Mouse (Mus musculus): ENCODE results near the gene Akip1. TPM values are rescaled to one million over a fixed set of nuclear protein-coding genes. Genes with fewer than 3 reads are reported as not detected.
A peak's percentile ranks its signal among the peaks of the same experiment; 100 is the strongest.

Gene Akip1
- total and polyA plus RNA-seq, 3 experiments: 9.8 to 14.0 (median 13.5) TPM

DNA sequence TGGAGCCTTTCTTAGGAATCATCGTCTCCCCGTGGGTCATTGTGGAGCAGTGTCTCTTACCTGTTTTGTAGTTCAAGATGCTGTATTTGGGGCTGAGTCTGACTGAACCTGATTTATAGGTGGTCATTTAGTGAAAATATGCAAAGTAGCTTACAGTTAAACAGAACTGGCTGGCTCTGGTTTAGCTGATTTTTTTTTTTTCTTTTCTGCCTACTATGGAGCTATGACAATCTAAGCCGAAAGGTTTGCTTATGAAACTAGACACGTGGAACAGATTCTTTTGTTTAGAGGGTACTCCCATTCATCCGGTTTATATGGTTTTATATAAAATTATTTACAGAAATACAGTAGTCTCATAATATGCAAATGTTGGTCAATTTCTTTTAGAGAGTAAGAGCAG, 28.1 kb downstream of the Akip1 start, which contains the start of gene Ascl3:
TSS of gene Ascl3 (minus strand) at position 101 of the 400 bp plus-strand sequence.
- H3K27ac ChIP-seq: no peak within 1 kb of the TSS
- intact Hi-C loops (cut with DNase I): no loop called here
- TF ChIP-seq EP300 (IDR thresholded peaks at IDR 0.05; ENCODE audit: insufficient read depth, low read depth, low read length) (no peak), POLR2A (IDR thresholded peaks at IDR 0.05; ENCODE audit: insufficient read depth, low read depth, low read length) (no peak), CTCF (IDR thresholded peaks at IDR 0.05) (no peak)
- H3K4me1 ChIP-seq (ENCODE audit: control insufficient read depth, insufficient read depth, low read length): peaks cover 4% of the 10 kb centered on the region; the same call in 1 of the 2 replicates
- no peak for DNase-seq
- 89% methylated on average over 5 of the region's 5 CpGs for whole genome bisulfite sequencing
- H3K36me3 ChIP-seq (ENCODE audit: control insufficient read depth, insufficient read depth, low read length): no peaks in the 10 kb centered on the region; the same call in 1 of the 2 replicates
- no peak within 1 kb of the TSS for H3K9ac ChIP-seq (ENCODE audit: low read depth, low read length)
- no peak within 1 kb of the TSS for H3K4me3 ChIP-seq
- H3K79me2 ChIP-seq (replicated peaks; ENCODE audit: control insufficient read depth, insufficient read depth, low read length): no peaks in the 10 kb centered on the region
- H3K27me3 ChIP-seq (ENCODE audit: control insufficient read depth, insufficient read depth, low read length): no peaks in the 10 kb centered on the region

DNA sequence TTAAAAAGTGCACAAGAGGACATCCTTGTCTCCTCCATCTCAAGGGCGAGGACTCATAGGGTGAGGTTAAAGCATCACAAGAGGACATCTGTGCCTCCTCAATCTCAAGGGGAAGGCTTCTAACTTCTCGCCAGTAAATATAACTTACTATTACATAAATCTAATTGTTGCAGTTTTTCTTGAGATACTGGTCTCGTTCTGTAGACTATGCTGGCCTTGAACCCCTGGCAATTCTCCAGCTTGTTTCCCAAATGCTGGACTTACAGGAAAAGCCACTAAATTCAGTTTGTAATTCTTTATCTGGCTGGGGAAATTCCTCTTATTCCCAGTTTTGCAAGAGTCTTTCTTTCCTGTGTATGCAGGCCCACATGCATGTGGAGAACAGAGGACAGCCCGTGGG, 31.3 kb downstream of the Akip1 start:
- 65% methylated on average over 4 of the region's 4 CpGs for WGBS

DNA sequence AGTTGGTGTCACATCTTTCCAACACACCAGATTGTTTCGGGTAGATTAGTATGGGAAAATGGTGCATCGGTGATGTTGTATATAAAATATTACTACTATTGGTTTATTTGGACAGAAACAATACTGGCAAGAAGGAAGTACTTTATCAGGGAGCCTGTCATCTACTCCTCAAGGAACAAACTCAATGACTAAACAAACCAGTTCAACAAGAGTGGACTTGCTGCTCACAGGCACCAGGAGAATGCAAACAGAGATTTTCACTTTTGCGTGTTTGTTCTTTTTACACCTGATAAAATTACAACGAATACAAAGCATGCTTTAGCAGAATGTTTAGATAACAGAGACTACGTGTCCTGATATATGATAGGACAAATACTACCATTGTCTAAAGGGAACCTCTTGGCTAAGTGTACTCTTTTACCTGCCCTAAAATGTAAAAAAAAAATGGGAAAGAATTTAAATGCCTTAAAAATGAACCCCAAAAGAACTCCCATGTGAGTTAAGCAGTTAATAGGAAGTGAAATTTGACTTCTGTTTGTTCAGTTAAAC, 36.4 kb downstream of the Akip1 start:
- no peak for DNase-seq
- Histone ChIP-seq H3K4me3 (no peak overlapping the region), H3K4me1 (ENCODE audit: control insufficient read depth, insufficient read depth, low read length) (no peaks in the 10 kb centered on the region), H3K79me2 (replicated peaks; ENCODE audit: control insufficient read depth, insufficient read depth, low read length) (no peaks in the 10 kb centered on the region), H3K9ac (ENCODE audit: low read depth, low read length) (no peak overlapping the region), H3K36me3 (ENCODE audit: control insufficient read depth, insufficient read depth, low read length) (no peaks in the 10 kb centered on the region; the same call in none of the 2 replicates), H3K27me3 (ENCODE audit: control insufficient read depth, insufficient read depth, low read length) (no peaks in the 10 kb centered on the region), H3K27ac (no peak overlapping the region)
- WGBS: 59% methylated on average over 5 of the region's 5 CpGs
- no peak for TF ChIP-seq POLR2A (IDR thresholded peaks at IDR 0.05; ENCODE audit: insufficient read depth, low read depth, low read length)
- no peak for TF ChIP-seq EP300 (IDR thresholded peaks at IDR 0.05; ENCODE audit: insufficient read depth, low read depth, low read length)
- TF ChIP-seq CTCF (IDR thresholded peaks at IDR 0.05): no peak
- intact Hi-C loops (cut with DNase I): no loop called here

More for the DNA sequence above, 31.3 kb downstream of the Akip1 start:
- TF ChIP-seq POLR2A (IDR thresholded peaks at IDR 0.05; ENCODE audit: insufficient read depth, low read depth, low read length) (no peak), EP300 (IDR thresholded peaks at IDR 0.05; ENCODE audit: insufficient read depth, low read depth, low read length) (no peak), CTCF (IDR thresholded peaks at IDR 0.05) (no peak)
- Histone ChIP-seq H3K4me1 (ENCODE audit: control insufficient read depth, insufficient read depth, low read length) (peaks cover 3% of the 10 kb centered on the region; the same call in 1 of the 2 replicates), H3K79me2 (replicated peaks; ENCODE audit: control insufficient read depth, insufficient read depth, low read length) (no peaks in the 10 kb centered on the region), H3K4me3 (no peak overlapping the region), H3K27me3 (ENCODE audit: control insufficient read depth, insufficient read depth, low read length) (no peaks in the 10 kb centered on the region), H3K27ac (no peak overlapping the region), H3K36me3 (ENCODE audit: control insufficient read depth, insufficient read depth, low read length) (no peaks in the 10 kb centered on the region; the same call in 1 of the 2 replicates), H3K9ac (ENCODE audit: low read depth, low read length) (no peak overlapping the region)
- no peak for DNase-seq
- intact Hi-C loops (cut with DNase I): no loop called here

DNA sequence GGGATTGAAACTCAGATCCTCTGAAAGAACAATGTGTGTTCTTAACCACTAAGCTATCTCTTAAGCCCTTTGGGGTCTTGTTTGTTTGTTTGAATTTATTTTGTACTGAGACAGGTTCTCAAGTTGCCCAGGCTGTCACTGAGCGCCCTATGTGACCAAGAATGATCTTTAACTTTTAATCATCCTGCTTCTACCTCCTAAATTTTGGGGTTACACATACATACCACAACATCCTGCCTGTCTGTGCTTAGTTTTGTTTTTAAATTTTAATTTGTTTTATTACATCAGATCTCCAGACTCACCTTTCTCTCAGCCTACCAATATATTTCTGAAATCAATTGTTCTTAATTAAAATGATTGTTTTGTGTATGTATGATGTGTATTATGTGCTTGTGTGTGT, 37.6 kb downstream of the Akip1 start:
- intact Hi-C loops (cut with DNase I): no loop called here
- no peak overlapping the region for H3K27ac ChIP-seq
- no peak for DNase-seq
- TF ChIP-seq POLR2A (IDR thresholded peaks at IDR 0.05; ENCODE audit: insufficient read depth, low read depth, low read length) (no peak), EP300 (IDR thresholded peaks at IDR 0.05; ENCODE audit: insufficient read depth, low read depth, low read length) (no peak), CTCF (IDR thresholded peaks at IDR 0.05) (no peak)
- H3K36me3 ChIP-seq (ENCODE audit: control insufficient read depth, insufficient read depth, low read length): no peaks in the 10 kb centered on the region; the same call in none of the 2 replicates
- no peak overlapping the region for H3K9ac ChIP-seq (ENCODE audit: low read depth, low read length)
- H3K4me3 ChIP-seq: no peak overlapping the region
- H3K27me3 ChIP-seq (ENCODE audit: control insufficient read depth, insufficient read depth, low read length): no peaks in the 10 kb centered on the region
- no peaks in the 10 kb centered on the region for H3K79me2 ChIP-seq (replicated peaks; ENCODE audit: control insufficient read depth, insufficient read depth, low read length)
- 91% methylated on average over 1 of the region's 1 CpGs for WGBS
- no peaks in the 10 kb centered on the region for H3K4me1 ChIP-seq (ENCODE audit: control insufficient read depth, insufficient read depth, low read length)

DNA sequence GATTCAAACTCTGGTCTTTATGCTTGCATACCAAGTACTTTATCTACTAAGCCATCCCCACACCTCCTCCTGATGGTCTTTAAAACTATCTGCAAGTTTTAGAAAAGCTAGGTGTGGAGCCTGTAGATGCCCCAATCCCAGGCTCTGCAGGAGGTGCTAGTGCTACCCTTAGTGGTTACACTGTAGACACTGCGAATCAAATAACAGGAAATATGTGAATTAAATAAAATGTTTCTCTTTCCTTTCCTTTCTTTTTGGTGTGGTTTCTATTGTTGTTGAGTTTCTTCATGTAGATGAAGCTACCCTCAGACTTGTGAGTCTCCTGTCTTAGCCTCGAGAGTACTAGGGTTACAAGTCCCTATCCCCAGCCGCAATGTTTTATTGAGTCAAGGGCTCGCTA, 38.2 kb downstream of the Akip1 start:
- DNase-seq: no peak
- Histone ChIP-seq H3K9ac (ENCODE audit: low read depth, low read length) (no peak overlapping the region), H3K79me2 (replicated peaks; ENCODE audit: control insufficient read depth, insufficient read depth, low read length) (no peaks in the 10 kb centered on the region), H3K27ac (no peak overlapping the region), H3K4me1 (ENCODE audit: control insufficient read depth, insufficient read depth, low read length) (no peaks in the 10 kb centered on the region), H3K4me3 (no peak overlapping the region), H3K36me3 (ENCODE audit: control insufficient read depth, insufficient read depth, low read length) (no peaks in the 10 kb centered on the region; the same call in none of the 2 replicates), H3K27me3 (ENCODE audit: control insufficient read depth, insufficient read depth, low read length) (no peaks in the 10 kb centered on the region)
- TF ChIP-seq EP300 (IDR thresholded peaks at IDR 0.05; ENCODE audit: insufficient read depth, low read depth, low read length) (no peak), POLR2A (IDR thresholded peaks at IDR 0.05; ENCODE audit: insufficient read depth, low read depth, low read length) (no peak), CTCF (IDR thresholded peaks at IDR 0.05) (no peak)
- 89% methylated on average over 4 of the region's 4 CpGs for WGBS
- intact Hi-C loops (cut with DNase I): no loop called here

DNA sequence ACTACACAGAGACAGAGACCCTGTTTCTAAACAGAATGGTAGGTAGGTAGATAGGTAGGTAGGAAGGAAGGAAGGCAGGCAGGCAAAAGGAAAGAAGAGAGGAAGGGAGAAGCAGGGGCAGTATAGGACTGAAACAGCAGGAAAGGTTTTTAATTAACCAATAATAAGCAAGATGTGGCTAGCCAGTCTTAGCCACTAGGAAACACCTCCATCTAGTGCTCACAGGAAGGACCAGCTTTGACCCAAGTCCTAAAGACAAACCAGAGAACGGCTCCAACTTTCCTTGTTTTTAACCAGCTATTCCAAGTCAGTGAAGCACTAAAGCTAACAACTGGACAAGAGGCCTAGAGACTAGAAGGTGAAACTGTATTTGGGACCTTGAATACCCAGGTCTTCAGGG, 44.3 kb downstream of the Akip1 start:
- WGBS: 37% methylated on average over 1 of the region's 1 CpGs

More for the DNA sequence above, 44.3 kb downstream of the Akip1 start:
- no peaks in the 10 kb centered on the region for H3K27me3 ChIP-seq (ENCODE audit: control insufficient read depth, insufficient read depth, low read length)
- intact Hi-C loops (cut with DNase I): no loop called here
- no peak for DNase-seq
- H3K36me3 ChIP-seq (ENCODE audit: control insufficient read depth, insufficient read depth, low read length): no peaks in the 10 kb centered on the region
- no peak overlapping the region for H3K4me3 ChIP-seq
- H3K27ac ChIP-seq: no peak overlapping the region
- peaks cover 2% of the 10 kb centered on the region; the same call in 1 of the 2 replicates for H3K79me2 ChIP-seq (replicated peaks; ENCODE audit: control insufficient read depth, insufficient read depth, low read length)
- H3K9ac ChIP-seq (ENCODE audit: low read depth, low read length): no peak overlapping the region
- peaks cover 3% of the 10 kb centered on the region for H3K4me1 ChIP-seq (ENCODE audit: control insufficient read depth, insufficient read depth, low read length)
- TF ChIP-seq EP300 (IDR thresholded peaks at IDR 0.05; ENCODE audit: insufficient read depth, low read depth, low read length) (no peak), POLR2A (IDR thresholded peaks at IDR 0.05; ENCODE audit: insufficient read depth, low read depth, low read length) (no peak), CTCF (IDR thresholded peaks at IDR 0.05) (peak; percentile 51)

Data from heart, adult 2 months (tissue).